Mouse (Mus musculus): ENCODE measurements around the gene Tmem95. TPM values are rescaled to one million over a fixed set of nuclear protein-coding genes. Genes with fewer than 3 reads are reported as not detected.
"Not testable (repeated sequence)": the region's sequence is repeated elsewhere in the genome, so short reads cannot be mapped to it uniquely, and the experiment has no call there.

Tmem95 gene
- total RNA-seq, 2 experiments from 2014 or later, result not detected

- no peak for DNase-seq
Measured at GRCm38 (mm10) chr11:69880506-69880852, 2.7 kb upstream of the Tmem95 start.

- no peak for DNase-seq
Measured at GRCm38 (mm10) chr11:69879711-69880110, 1.9 kb upstream of the Tmem95 start.

- no peak for DNase-seq
Measured at GRCm38 (mm10) chr11:69878952-69879351, 1.1 kb upstream of the Tmem95 start.

- no peak for DNase-seq
Measured at GRCm38 (mm10) chr11:69878399-69878798, 581 bp upstream of the Tmem95 start.

- DNase-seq, result peak; percentile 90 to 92
Measured at GRCm38 (mm10) chr11:69876867-69877266, 951 bp downstream of the Tmem95 start.

GRCm38 (mm10) chr11:69876186-69876585 is 1.6 kb downstream of the Tmem95 start:
- peak; percentile 69 to 86 for DNase-seq

- no peak for DNase-seq
Measured at GRCm38 (mm10) chr11:69872451-69872850, 5.4 kb downstream of the Tmem95 start.

- DNase-seq, result no peak
Measured at GRCm38 (mm10) chr11:69871822-69872221, 6.0 kb downstream of the Tmem95 start.

GRCm38 (mm10) chr11:69870289-69871069 is 7.3 kb downstream of the Tmem95 start:
- no peak for DNase-seq

- no peak for DNase-seq
Measured at GRCm38 (mm10) chr11:69867335-69867734, 10.5 kb downstream of the Tmem95 start.

GRCm38 (mm10) chr11:69865561-69865960 is 12.3 kb downstream of the Tmem95 start:
- no peak for DNase-seq

- DNase-seq, result no peak
Measured at GRCm38 (mm10) chr11:69864138-69864860, 13.5 kb downstream of the Tmem95 start.

- DNase-seq, result not testable (repeated sequence)
Measured at GRCm38 (mm10) chr11:69863729-69864128, 14.1 kb downstream of the Tmem95 start.

- DNase-seq, result no peak
Measured at GRCm38 (mm10) chr11:69858113-69858998, 19.5 kb downstream of the Tmem95 start, which contains the start of gene Tnk1. Tnk1 (minus strand) TSS chr11:69858730.

- DNase-seq, result peak in 1 of 2 experiments; percentile 50
Measured at GRCm38 (mm10) chr11:69855347-69855746, 22.5 kb downstream of the Tmem95 start.

GRCm38 (mm10) chr11:69854680-69855079 is 23.1 kb downstream of the Tmem95 start:
- peak in 1 of 2 experiments; percentile 29 for DNase-seq

- DNase-seq, result peak in 1 of 2 experiments; percentile 20
Measured at GRCm38 (mm10) chr11:69853994-69854393, 23.8 kb downstream of the Tmem95 start.

- no peak for DNase-seq
Measured at GRCm38 (mm10) chr11:69850754-69851153, 27.1 kb downstream of the Tmem95 start.

- no peak for DNase-seq
Measured at GRCm38 (mm10) chr11:69849884-69850283, 27.9 kb downstream of the Tmem95 start.

GRCm38 (mm10) chr11:69849128-69849527 is 28.7 kb downstream of the Tmem95 start:
- peak in 1 of 2 experiments; percentile 62 for DNase-seq

- no peak for DNase-seq
Measured at GRCm38 (mm10) chr11:69848021-69848420, 29.8 kb downstream of the Tmem95 start.

All from heart, adult 18-20 months (tissue).